Mouse (Mus musculus): Measurements from ENCODE around the gene Amdhd2. TPM values are rescaled to one million over a fixed set of nuclear protein-coding genes. Genes with fewer than 3 reads are reported as not detected.
"Not testable (repeated sequence)": the region's sequence is repeated elsewhere in the genome, so short reads cannot be mapped to it uniquely, and the experiment has no call there.

Gene Amdhd2
- polyA plus RNA-seq, 1 experiment from 2014 or later: 32.9 TPM

GRCm38 (mm10) chr17:24151382-24151781 lies 12.2 kb downstream of the Amdhd2 start:
- H3K4me2 ChIP-seq (replicated peaks): peak overlapping the region; percentile 56
- no peak overlapping the region for H3K27ac ChIP-seq
- ATAC-seq: no peak; the same call in 1 of the 2 replicates
- H3K9me3 ChIP-seq: no peaks in the 10 kb centered on the region
- peaks cover 10% of the 10 kb centered on the region for H3K36me3 ChIP-seq
- no peak overlapping the region for H3K4me3 ChIP-seq (replicated peaks)
- H3K4me1 ChIP-seq (replicated peaks): peaks cover 11% of the 10 kb centered on the region
- 17% methylated on average over 7 of the region's 7 CpGs for whole genome bisulfite sequencing
- peaks cover 4% of the 10 kb centered on the region; the same call in 1 of the 2 replicates for H3K27me3 ChIP-seq
- H3K9ac ChIP-seq (replicated peaks): no peak overlapping the region; the same call in 1 of the 2 replicates

DNA sequence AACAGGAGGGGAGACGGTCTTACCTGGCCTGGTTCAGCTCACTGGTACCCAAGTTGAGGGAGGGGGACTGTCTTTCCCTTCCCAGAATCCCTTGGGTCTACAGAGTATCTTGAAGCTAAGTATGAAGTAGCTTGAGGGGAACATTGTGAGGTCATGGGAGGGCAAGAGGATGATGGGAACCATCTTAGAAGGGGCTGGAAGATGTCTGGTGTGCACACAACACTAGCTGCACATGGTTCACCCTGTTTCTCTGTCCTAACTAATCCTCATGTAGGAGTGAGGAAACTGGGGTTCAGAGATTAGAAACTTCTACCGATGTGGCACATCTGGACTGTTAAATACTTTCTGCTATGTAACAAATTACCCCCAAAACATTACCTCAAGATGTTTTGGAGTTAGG lies 12.7 kb downstream of the Amdhd2 start, which contains the start of gene Pdpk1:
Pdpk1 (minus strand) TSS at position 101 of the 400 bp plus-strand sequence.
- H3K27me3 ChIP-seq: peaks cover 4% of the 10 kb centered on the region; the same call in 1 of the 2 replicates
- no peak for ATAC-seq
- H3K9me3 ChIP-seq: no peaks in the 10 kb centered on the region
- H3K4me2 ChIP-seq (replicated peaks): peak within 1 kb of the TSS; percentile 56
- peak within 1 kb of the TSS; percentile 27 for H3K4me3 ChIP-seq (replicated peaks)
- H3K4me1 ChIP-seq (replicated peaks): peaks cover 11% of the 10 kb centered on the region
- H3K27ac ChIP-seq: no peak within 1 kb of the TSS
- peaks cover 5% of the 10 kb centered on the region for H3K36me3 ChIP-seq
- 89% methylated on average over 2 of the region's 2 CpGs for WGBS
- no peak within 1 kb of the TSS; the same call in 1 of the 2 replicates for H3K9ac ChIP-seq (replicated peaks)

DNA sequence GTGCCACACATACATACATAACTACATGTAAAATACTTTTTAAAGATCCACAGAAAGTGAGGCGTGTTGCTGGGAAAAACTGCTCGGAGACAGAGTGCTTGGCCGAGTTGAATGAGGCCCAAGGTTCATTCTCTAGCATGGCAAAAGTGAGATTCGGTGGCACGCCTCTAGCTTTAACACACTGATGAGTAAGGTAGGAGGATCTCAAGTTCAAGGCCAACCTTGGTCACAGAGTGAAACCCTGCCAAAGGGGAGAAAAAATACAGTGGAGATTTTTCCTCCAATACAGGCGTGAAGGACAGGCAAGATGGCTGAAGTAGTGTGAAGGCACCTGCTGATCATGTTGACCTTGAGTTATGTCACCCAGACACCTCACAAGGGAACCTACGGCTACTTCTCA lies 14.1 kb downstream of the Amdhd2 start:
- no peaks in the 10 kb centered on the region; the same call in 1 of the 2 replicates for H3K36me3 ChIP-seq
- H3K4me2 ChIP-seq (replicated peaks): no peak overlapping the region
- H3K9ac ChIP-seq (replicated peaks): no peak overlapping the region
- no peaks in the 10 kb centered on the region for H3K9me3 ChIP-seq
- peaks cover 11% of the 10 kb centered on the region for H3K4me1 ChIP-seq (replicated peaks)
- no peak overlapping the region for H3K4me3 ChIP-seq (replicated peaks)
- no peak for ATAC-seq
- no peak overlapping the region for H3K27ac ChIP-seq
- WGBS: 89% methylated on average over 7 of the region's 7 CpGs
- H3K27me3 ChIP-seq: peaks cover 4% of the 10 kb centered on the region; the same call in 1 of the 2 replicates

- H3K27me3 ChIP-seq: no peaks in the 10 kb centered on the region
- H3K4me3 ChIP-seq (replicated peaks): no peak overlapping the region; the same call in 1 of the 2 replicates
- peak overlapping the region; percentile 62; the same call in 1 of the 2 replicates for H3K4me2 ChIP-seq (replicated peaks)
- no peak overlapping the region for H3K27ac ChIP-seq
- no peaks in the 10 kb centered on the region for H3K9me3 ChIP-seq
- H3K36me3 ChIP-seq: no peaks in the 10 kb centered on the region
- H3K9ac ChIP-seq (replicated peaks): no peak overlapping the region
- 55% methylated on average over 2 of the region's 2 CpGs for WGBS
- no peak for ATAC-seq
- peaks cover 33% of the 10 kb centered on the region for H3K4me1 ChIP-seq (replicated peaks)
These were observed 20.7 kb downstream of the Amdhd2 start for GRCm38 (mm10) chr17:24142897-24143296.

DNA sequence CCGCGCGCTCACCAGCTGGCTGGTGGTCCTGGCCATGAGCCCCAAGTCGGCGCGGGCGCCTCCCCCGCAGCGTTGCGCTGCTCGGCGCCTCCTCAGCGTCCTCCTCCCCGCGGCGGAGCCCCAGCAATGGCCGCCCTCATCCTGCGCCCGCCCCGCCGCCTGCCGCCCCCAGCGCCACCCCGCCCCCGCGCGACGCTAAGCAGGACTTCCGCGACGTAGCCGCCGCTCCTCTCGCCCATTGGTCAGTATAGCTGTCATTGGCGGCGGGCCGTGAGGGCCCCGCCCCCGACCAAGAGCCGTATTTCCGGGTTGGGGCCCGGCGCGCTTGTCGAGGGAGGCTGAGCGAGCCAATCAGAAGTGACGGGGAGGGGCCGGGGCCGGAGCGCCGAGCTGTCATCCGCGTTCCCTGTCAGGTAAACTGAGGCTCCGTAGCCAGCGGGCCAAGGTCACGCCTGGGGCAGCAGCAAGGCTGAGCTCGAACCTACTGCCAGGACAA lies 22.1 kb downstream of the Amdhd2 start:
- no peaks in the 10 kb centered on the region for H3K36me3 ChIP-seq
- 1% methylated on average over 56 of the region's 57 CpGs for WGBS
- H3K9ac ChIP-seq (replicated peaks): peak overlapping the region; percentile 96
- peak overlapping the region; percentile 98 for H3K4me2 ChIP-seq (replicated peaks)
- peaks cover 40% of the 10 kb centered on the region for H3K4me1 ChIP-seq (replicated peaks)
- H3K27ac ChIP-seq: peak overlapping the region; percentile 82
- H3K4me3 ChIP-seq (replicated peaks): peak overlapping the region; percentile 98
- no peaks in the 10 kb centered on the region for H3K27me3 ChIP-seq
- H3K9me3 ChIP-seq: no peaks in the 10 kb centered on the region
- ATAC-seq: peak; percentile 99

- peak; percentile 7 for ATAC-seq
- Histone ChIP-seq H3K4me2 (replicated peaks) (peak overlapping the region; percentile 98), H3K4me1 (replicated peaks) (peaks cover 40% of the 10 kb centered on the region), H3K27ac (peak overlapping the region; percentile 82), H3K27me3 (no peaks in the 10 kb centered on the region), H3K4me3 (replicated peaks) (peak overlapping the region; percentile 98), H3K36me3 (no peaks in the 10 kb centered on the region), H3K9ac (replicated peaks) (peak overlapping the region; percentile 96), H3K9me3 (no peaks in the 10 kb centered on the region)
- WGBS: under 1% methylated on average over 37 of the region's 43 CpGs
These were observed 22.6 kb downstream of the Amdhd2 start for GRCm38 (mm10) chr17:24140845-24141424.

GRCm38 (mm10) chr17:24139968-24140367 lies 23.6 kb downstream of the Amdhd2 start:
- H3K4me1 ChIP-seq (replicated peaks): peaks cover 40% of the 10 kb centered on the region
- H3K27ac ChIP-seq: no peak overlapping the region
- peak overlapping the region; percentile 98 for H3K4me3 ChIP-seq (replicated peaks)
- H3K9me3 ChIP-seq: no peaks in the 10 kb centered on the region
- H3K27me3 ChIP-seq: no peaks in the 10 kb centered on the region
- H3K4me2 ChIP-seq (replicated peaks): peak overlapping the region; percentile 98
- H3K36me3 ChIP-seq: no peaks in the 10 kb centered on the region
- peak overlapping the region; percentile 96 for H3K9ac ChIP-seq (replicated peaks)
- ATAC-seq: no peak
- WGBS: 92% methylated on average over 4 of the region's 4 CpGs

- Histone ChIP-seq H3K27me3 (no peaks in the 10 kb centered on the region), H3K4me2 (replicated peaks) (0 out of 2 replicates have a peak overlapping the region, but pooled peaks have one; percentile 98), H3K27ac (no peak overlapping the region), H3K4me1 (replicated peaks) (peaks cover 40% of the 10 kb centered on the region), H3K36me3 (no peaks in the 10 kb centered on the region), H3K4me3 (replicated peaks) (no peak overlapping the region), H3K9ac (replicated peaks) (no peak overlapping the region), H3K9me3 (no peaks in the 10 kb centered on the region)
- 85% methylated on average over 3 of the region's 3 CpGs for WGBS
- no peak for ATAC-seq
These were observed 24.3 kb downstream of the Amdhd2 start for GRCm38 (mm10) chr17:24139256-24139655.

GRCm38 (mm10) chr17:24137226-24137880 lies 26.2 kb downstream of the Amdhd2 start:
- WGBS: 80% methylated on average over 2 of the region's 2 CpGs
- no peak overlapping the region for H3K9ac ChIP-seq (replicated peaks)
- H3K27ac ChIP-seq: no peak overlapping the region
- no peaks in the 10 kb centered on the region for H3K9me3 ChIP-seq
- H3K4me3 ChIP-seq (replicated peaks): no peak overlapping the region
- H3K4me1 ChIP-seq (replicated peaks): peaks cover 33% of the 10 kb centered on the region
- no peak overlapping the region for H3K4me2 ChIP-seq (replicated peaks)
- ATAC-seq: no peak
- no peaks in the 10 kb centered on the region for H3K36me3 ChIP-seq
- H3K27me3 ChIP-seq: no peaks in the 10 kb centered on the region

DNA sequence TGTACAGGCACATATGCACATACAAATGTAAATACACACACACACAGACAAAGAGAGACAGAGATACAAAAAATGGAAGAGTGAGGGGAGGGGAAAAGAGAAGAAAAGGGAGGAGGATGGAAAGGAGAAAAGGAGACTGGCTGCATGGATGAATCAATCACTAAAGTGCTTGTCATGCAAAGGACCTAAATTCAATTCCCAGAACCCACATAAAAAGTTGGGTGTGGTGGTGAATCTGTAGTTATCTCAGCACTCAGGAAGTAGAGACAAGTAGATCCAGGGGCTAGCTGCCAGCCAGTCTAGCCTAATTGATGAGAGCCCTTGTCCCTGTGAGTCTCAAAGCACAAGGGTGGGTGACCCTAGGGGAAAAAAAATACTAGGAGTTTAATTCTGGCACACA lies 29.5 kb downstream of the Amdhd2 start:
- Histone ChIP-seq H3K4me2 (replicated peaks) (no peak overlapping the region), H3K9ac (replicated peaks) (no peak overlapping the region), H3K27me3 (no peaks in the 10 kb centered on the region), H3K36me3 (no peaks in the 10 kb centered on the region), H3K27ac (no peak overlapping the region), H3K4me3 (replicated peaks) (no peak overlapping the region), H3K4me1 (replicated peaks) (peaks cover 10% of the 10 kb centered on the region), H3K9me3 (no peaks in the 10 kb centered on the region)
- no peak for ATAC-seq

GRCm38 (mm10) chr17:24132919-24133318 lies 30.6 kb downstream of the Amdhd2 start:
- H3K4me3 ChIP-seq (replicated peaks); H3K27me3 ChIP-seq; H3K9ac ChIP-seq (replicated peaks); H3K36me3 ChIP-seq; H3K4me1 ChIP-seq (replicated peaks); H3K4me2 ChIP-seq (replicated peaks); H3K9me3 ChIP-seq; ATAC-seq; H3K27ac ChIP-seq: not testable (repeated sequence)
- 89% methylated on average over 4 of the region's 4 CpGs for WGBS

DNA sequence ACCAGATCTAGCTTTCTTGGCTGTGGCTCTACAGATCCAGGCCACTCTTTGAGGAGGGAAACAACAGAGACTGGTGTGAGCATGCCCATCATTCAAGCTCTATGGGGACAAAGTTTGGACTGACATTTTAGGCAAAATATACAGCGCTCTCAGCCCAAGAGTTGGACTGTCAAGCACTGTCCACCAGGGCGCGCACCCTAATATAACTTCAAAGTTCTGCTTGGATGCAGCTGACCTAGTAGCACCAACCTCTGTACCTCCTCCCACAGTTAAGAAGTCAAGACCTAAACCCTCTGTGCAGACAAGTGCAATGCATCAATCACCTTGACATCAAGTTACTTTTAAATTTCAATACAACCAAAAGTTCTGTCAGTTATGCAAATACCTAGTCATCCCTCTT lies 32.0 kb downstream of the Amdhd2 start:
- WGBS: 94% methylated on average over 3 of the region's 3 CpGs
- no peaks in the 10 kb centered on the region for H3K4me1 ChIP-seq (replicated peaks)
- no peak overlapping the region for H3K4me2 ChIP-seq (replicated peaks)

More for the DNA sequence above, 32.0 kb downstream of the Amdhd2 start:
- Histone ChIP-seq H3K36me3 (no peaks in the 10 kb centered on the region), H3K9me3 (no peaks in the 10 kb centered on the region), H3K4me3 (replicated peaks) (no peak overlapping the region), H3K27ac (no peak overlapping the region), H3K9ac (replicated peaks) (no peak overlapping the region), H3K27me3 (no peaks in the 10 kb centered on the region)
- no peak for ATAC-seq

All from midbrain, embryonic 13.5 days (tissue).